Mouse (Mus musculus) cerebellum, adult 18-20 months (tissue): ENCODE measurements around the gene Igsf23.
"Not testable (repeated sequence)": the region's sequence is repeated elsewhere in the genome, so short reads cannot be mapped to it uniquely, and the experiment has no call there.

ENCODE experiments used
- DNase-seq, 2 experiments: peaks; one replicate each; pipeline ENCODE4 v3.0.0; 2021

The Igsf23 gene

GRCm38 (mm10) chr7:19935171-19935751, 15.3 kb downstream of the Igsf23 start:
- DNase-seq, result no peak

DNA sequence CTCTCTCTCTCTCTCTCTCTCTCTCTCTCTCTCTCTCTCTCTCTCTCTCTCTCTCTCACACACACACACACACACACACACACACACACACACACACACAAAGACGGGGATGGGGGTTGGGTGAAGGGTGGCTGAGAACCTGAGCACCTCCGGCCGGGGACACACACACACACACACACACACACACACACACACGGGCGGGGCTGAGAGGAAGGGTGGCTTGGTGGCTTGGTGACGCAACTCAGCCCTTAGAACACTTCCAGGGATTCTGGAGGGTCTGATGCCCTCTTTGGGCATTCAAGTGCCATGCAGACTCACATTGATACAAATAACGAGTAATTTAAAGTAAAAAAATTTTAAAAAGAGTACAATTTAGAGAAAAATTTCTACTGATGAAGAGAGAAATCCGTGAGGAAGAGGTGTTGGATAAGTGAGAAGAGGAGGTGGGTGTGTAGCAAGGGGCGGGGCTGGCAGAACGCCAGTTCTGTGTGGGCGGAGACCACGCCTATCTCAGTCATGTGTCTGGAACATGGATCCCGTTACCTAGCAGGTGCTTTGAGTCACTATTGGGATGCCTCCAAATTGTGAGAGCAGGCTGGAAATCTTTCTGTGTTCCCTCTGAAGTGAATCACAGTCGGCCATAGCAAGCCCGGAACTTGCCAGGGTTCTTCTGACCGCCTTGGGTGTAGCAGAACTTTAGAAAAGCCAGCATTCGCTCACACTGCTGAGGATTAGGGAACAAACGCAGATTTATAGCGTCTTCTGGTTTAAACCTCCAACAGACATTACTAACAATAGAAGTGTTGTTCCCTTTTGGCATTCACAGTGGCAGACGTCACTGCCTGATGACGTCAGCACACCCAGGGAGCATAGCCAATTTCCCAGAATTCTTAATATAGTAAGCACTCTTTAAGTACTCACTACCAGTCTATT, 17.4 kb downstream of the Igsf23 start:
- peak; percentile 38 to 60 for DNase-seq

DNA sequence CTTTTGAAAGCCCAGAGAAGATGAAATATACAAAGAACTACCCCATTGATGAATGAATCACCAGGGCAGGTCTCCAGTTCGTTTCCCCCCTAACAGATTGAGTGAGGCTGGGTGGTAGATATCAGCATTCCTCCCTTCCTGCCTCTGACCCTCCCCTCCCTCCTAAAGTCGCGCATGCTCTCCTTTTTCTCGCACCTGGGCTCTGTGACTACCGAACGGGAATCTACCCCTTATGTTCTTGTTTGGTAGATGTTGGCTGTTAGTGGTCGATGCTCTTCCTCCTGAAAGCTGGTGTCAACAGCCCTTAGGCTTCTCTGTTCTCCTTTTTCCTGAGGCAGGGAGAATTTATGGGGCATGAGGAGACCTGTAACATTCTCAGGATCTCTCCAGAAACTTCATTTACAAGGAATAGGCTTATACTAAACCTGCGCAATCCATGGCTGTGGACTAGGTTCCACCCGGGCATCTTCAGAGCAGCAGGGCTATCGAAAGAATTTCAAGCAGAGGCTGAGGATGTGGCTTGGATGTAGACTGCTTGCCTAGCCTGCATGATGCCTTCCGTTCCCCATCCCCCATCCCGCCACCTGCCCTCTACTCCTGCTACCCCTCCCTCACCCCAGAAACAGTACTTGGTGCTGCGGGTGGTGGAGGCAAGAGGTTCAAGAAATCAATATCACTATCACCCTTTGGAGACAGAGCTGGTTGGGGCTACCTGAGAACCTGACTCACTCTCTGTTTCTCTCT, 18.3 kb downstream of the Igsf23 start:
- DNase-seq, result peak in 1 of 2 experiments; percentile 16

DNA sequence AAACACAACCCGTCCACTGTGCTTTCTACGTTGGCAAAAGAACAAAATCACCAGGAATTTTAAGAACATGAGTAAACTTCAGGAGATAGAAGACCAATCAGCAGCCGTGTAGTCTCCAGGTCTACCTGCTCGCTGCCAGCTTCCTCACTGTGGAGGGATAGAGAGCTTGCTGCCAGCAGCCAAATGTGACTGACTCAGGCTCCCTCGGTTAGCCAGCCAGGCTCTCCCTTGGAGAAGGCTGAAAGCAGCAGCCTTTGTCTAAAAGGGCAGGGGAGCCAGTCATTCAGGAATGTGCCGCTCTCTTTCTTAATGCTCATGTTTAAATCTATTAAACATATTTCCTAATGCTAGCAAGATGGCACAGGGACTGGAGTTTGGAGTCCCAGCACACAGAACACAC, 20.1 kb downstream of the Igsf23 start:
- not testable (repeated sequence) for DNase-seq

DNA sequence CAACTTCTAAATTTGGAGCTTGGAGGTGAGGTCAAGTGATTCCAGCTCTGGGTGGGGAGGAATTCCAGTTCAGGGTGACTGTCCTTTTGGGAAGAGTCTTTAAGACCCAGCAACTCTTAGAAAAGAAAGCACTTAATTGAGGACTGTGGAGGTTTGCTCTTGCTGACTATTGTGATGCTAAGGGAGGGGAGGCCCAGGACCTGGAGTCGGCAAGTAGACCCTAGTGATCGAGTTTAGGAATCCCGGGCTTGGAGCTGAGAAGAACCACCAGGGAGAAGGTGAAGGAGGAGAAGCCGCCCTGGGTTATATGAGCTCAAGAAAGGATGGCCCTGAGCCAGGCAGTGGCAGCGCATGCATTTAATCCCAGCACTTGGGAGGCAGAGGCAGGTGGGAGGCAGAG, 22.1 kb downstream of the Igsf23 start:
- DNase-seq, result no peak

GRCm38 (mm10) chr7:19926849-19927480, 23.6 kb downstream of the Igsf23 start:
- no peak for DNase-seq

DNA sequence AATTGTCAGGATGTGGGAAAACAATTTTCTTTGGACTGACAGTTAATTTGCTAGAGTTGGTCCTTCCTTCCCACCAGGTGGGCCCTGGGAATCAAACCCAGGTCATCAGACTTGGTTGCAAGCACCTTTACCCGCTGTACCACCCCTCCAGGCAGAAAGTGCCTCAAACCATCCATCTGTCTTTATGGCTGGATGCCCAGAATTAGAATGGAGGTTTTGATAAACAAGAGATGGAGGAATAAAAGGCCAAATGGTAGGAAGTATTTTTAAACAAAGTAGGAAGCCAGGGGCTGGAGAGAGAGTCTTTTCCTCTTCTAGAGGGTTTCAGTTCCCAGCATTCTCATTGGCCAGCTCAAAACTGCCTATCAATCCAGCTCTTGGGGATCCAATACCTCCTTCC, 25.2 kb downstream of the Igsf23 start:
- DNase-seq, result no peak

- DNase-seq, result no peak
Observed at GRCm38 (mm10) chr7:19923797-19924196, 26.8 kb downstream of the Igsf23 start.

DNA sequence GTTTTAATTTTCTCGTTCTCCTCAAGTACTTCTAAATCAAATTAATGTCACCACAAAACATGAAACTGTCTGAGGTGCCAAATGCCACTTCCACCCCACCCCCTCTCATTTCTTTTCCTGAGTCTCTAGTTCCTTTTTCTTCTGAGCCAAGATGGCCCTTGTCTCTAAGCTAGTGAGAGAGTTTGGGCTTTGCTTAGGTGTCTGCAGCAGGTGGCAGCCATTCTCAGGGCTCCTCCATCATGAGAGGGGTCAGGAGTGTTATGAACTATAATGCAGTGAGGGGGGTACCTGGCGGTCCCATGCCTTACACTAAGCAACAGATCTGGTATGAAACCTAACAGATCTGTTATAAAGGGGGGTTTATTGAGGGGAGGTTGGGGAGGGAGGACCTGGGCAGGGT, 27.2 kb downstream of the Igsf23 start:
- no peak for DNase-seq

DNA sequence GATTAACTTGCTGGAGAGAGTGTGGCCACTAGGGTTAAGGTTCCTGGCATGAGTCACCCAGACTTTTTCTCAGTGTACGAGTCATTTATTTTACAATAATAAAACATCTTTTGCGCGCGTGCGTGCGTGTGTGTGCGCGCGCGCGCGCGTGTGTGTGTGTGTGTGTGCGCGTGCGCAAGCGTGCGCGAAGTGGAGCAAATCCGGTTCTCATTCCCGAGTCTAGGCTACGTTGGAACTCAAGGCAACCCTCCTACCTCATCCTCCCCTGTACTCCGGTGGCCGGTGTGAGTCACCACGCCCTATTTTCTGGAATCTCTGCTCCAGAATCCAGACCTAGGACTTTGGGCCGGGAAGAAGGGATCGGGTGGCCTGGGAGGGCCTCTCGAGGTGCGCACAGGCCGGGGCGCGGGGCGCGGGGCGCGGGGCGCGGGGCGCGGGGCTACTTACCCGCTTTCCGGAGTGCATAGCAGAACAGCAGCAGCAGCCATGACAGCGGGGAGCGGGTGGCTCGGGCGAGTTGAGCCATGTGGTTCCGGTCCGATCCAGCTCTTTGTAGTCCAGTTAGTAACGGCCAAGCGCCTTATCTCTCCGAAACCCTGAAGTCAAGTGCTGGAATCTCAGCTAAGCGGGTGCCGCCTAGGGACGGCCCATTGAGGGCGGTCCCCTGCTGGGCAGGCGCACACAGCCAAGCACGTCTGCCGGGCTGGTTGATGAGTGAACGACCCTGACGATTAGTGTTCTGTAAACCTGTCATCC, 29.9 kb downstream of the Igsf23 start, which contains the start of gene Pvr:
TSS of gene Pvr (minus strand) at position 655 of the 756 bp plus-strand sequence.
- DNase-seq, result peak; percentile 47 to 76

DNA sequence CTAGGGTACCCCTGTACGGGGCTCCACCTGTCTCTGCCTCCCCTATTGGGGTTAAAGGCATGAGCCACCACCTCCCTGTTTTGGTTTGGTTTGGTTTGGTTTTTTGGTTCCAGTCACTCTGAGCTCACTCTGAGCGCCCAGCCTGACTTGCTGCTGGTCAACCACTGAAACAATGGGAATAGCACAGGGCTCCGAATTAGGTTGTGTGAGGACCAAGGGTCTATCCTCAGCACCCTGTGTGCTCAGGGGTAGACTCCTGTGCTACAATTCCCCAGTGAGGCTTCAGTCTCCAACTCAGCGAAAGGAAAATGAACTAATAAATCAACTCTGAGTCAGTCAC, 30.4 kb downstream of the Igsf23 start:
- no peak for DNase-seq

DNA sequence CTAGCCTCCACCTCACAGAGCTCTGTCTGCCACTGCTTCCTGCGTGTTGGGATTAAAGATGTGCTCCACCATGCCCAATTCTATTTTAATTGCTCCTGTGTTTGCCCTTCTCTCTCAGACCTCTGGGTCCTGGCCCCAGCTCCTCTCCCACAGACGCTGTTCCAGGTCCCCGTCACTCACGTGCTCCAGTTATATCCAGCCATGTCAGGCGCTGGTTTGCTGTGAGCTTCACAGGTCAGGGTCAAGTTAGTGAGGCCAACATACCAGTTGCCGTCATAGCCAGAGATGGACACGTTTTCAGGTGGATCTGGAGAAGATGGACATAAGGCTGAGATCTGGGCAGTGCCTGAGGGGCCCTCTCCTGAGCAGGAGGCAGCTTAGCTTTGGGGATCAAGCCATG, 36.0 kb downstream of the Igsf23 start:
- DNase-seq, result no peak

- no peak for DNase-seq
Observed at GRCm38 (mm10) chr7:19911695-19912524, 38.6 kb downstream of the Igsf23 start.

- DNase-seq, result no peak
Observed at GRCm38 (mm10) chr7:19911292-19911658, 39.3 kb downstream of the Igsf23 start.

DNA sequence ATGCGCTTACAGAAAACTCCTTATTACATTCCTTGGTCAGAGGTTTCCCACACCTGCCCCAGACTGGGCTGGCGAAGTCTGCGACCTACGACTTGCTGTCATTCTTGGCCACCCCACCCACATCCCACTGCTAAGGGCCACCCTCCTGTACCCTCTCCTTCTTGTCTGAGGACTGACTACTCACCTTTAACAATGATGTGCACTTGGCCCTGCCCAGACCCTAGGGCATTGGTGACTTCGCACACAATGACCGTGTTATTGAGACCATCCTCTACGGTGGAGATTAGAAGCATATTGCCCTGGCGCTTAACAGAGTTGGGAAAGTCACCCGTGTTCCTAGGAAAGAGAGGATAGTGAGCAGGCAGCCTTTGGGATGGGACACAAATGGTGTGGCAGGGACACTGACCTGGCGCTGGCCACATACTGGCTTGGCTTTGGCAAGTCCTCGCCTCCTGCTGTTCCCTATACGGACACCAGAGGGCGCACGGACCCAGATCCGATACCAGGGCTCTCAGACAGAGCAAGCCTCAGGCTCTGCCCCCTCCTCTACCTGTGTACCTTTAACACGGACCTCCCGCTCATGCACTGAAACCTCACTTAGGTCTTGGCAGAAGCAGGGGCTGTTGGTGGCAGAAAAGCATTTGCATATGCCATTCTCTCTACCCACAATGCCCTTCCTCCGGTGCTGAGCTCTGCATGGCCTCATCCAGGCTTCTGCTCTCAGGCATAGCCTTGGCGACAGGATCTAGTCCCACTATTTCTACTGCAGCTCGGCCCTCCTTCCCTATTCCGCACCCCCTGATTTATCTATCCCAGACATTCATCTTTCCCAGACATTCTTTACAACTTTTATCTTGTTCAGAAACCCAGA, 39.9 kb downstream of the Igsf23 start:
- DNase-seq, result peak; percentile 66 to 84

GRCm38 (mm10) chr7:19889881-19890280, 60.7 kb downstream of the Igsf23 start:
- DNase-seq, result no peak

GRCm38 (mm10) chr7:19887849-19888248, 62.7 kb downstream of the Igsf23 start, which contains the start of gene Ceacam19:
TSS of gene Ceacam19 (minus strand) at chr7:19887965.
- DNase-seq, result no peak
